Mouse (Mus musculus): ENCODE results near the gene Col20a1. TPM values are rescaled to one million over a fixed set of nuclear protein-coding genes. Genes with fewer than 3 reads are reported as not detected.

Col20a1 gene
- polyA plus RNA-seq, 1 experiment from 2014 or later, result 0.93 TPM

Other genes with a start within 250 kb of the Col20a1 start
- 0.17 TPM in 1 of 2 replicates, not detected in the other for gene Bhlhe23, start 209.6 kb upstream of the Col20a1 start, polyA plus RNA-seq (2015; fragmentation: Nextera tagmentation; extraction: Ambion mirVana)
- gene Ythdf1, start 65.6 kb upstream of the Col20a1 start, polyA plus RNA-seq (2015; fragmentation: Nextera tagmentation; extraction: Ambion mirVana), result 49.1 and 62.8 TPM in 2 replicates
- gene Birc7, start 57.5 kb upstream of the Col20a1 start, polyA plus RNA-seq (2015; fragmentation: Nextera tagmentation; extraction: Ambion mirVana), result not detected in 2 replicates
- gene Nkain4, start 31.8 kb upstream of the Col20a1 start, polyA plus RNA-seq (2015; fragmentation: Nextera tagmentation; extraction: Ambion mirVana), result 6.9 and 7.3 TPM in 2 replicates
- gene Arfgap1, start 19.3 kb upstream of the Col20a1 start, polyA plus RNA-seq (2015; fragmentation: Nextera tagmentation; extraction: Ambion mirVana), result 128 and 132 TPM in 2 replicates
- 0.73 and 1.8 TPM in 2 replicates for gene Chrna4, start 57.0 kb downstream of the Col20a1 start, polyA plus RNA-seq (2015; fragmentation: Nextera tagmentation; extraction: Ambion mirVana)
- 0.59 and 0.63 TPM in 2 replicates for gene Kcnq2, start 148.8 kb downstream of the Col20a1 start, polyA plus RNA-seq (2015; fragmentation: Nextera tagmentation; extraction: Ambion mirVana)
- gene Eef1a2, start 170.5 kb downstream of the Col20a1 start, polyA plus RNA-seq (2015; fragmentation: Nextera tagmentation; extraction: Ambion mirVana), result 0.20 TPM in 1 of 2 replicates, not detected in the other
- 327 and 423 TPM in 2 replicates for gene Ppdpf, start 200.7 kb downstream of the Col20a1 start, polyA plus RNA-seq (2015; fragmentation: Nextera tagmentation; extraction: Ambion mirVana)
- 0.07 TPM in 1 of 2 replicates, not detected in the other for gene Ptk6, start 216.3 kb downstream of the Col20a1 start, polyA plus RNA-seq (2015; fragmentation: Nextera tagmentation; extraction: Ambion mirVana)
- gene Srms, start 226.7 kb downstream of the Col20a1 start, polyA plus RNA-seq (2015; fragmentation: Nextera tagmentation; extraction: Ambion mirVana), result 0.14 TPM in 1 of 2 replicates, not detected in the other
- not detected in 2 replicates for gene Fndc11, start 233.5 kb downstream of the Col20a1 start, polyA plus RNA-seq (2015; fragmentation: Nextera tagmentation; extraction: Ambion mirVana)

All from embryonic facial prominence, embryonic 13.5 days (tissue).